Mouse (Mus musculus) urinary bladder, adult 2 months (tissue): ENCODE data around the gene Slc4a5. TPM values are rescaled to one million over a fixed set of nuclear protein-coding genes. Genes with fewer than 3 reads are reported as not detected.

ENCODE experiments used
- DNase-seq: peaks from one replicate; pipeline ENCODE4 v3.0.0; 2022; ENCODE audit warnings: low spot score
- polyA plus RNA-seq: library from polyadenylated mRNA; depleted of rRNA; stranded (reverse); fragments of >200 nt; gene quantifications from 2 replicates; pipeline ENCODE4 v1.2.3, GENCODE M21; 2012; rRNA removed

Slc4a5 gene
- polyA plus RNA-seq, 1 experiment: not detected

DNA sequence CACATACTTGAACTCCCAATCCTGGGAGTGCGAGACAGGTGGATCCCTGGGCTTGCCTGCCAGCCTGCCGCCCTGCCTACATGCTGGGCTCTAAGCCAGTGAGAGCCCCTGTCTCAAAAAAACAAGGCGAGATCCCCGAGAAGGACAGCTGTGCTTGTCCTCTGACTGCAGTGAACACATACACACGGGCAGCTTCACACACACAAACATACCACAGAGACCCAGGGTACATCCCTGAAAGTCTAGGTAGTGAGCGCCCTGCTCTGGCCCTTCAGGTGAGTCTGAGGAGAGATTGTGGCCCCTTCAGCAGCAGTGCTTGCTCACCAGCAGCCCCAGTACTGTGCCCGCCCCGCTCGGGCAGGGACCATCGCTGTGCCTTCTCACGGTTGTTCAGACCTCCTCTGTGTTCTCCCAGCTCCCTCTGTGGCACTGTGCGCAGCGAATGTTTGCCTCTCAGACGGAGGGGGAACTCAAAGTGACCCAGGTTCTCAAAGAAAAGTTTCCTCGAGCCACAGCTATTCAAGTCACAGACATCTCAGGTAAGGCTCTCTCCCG, 131.3 kb downstream of the Slc4a5 start:
- DNase-seq: no peak

DNA sequence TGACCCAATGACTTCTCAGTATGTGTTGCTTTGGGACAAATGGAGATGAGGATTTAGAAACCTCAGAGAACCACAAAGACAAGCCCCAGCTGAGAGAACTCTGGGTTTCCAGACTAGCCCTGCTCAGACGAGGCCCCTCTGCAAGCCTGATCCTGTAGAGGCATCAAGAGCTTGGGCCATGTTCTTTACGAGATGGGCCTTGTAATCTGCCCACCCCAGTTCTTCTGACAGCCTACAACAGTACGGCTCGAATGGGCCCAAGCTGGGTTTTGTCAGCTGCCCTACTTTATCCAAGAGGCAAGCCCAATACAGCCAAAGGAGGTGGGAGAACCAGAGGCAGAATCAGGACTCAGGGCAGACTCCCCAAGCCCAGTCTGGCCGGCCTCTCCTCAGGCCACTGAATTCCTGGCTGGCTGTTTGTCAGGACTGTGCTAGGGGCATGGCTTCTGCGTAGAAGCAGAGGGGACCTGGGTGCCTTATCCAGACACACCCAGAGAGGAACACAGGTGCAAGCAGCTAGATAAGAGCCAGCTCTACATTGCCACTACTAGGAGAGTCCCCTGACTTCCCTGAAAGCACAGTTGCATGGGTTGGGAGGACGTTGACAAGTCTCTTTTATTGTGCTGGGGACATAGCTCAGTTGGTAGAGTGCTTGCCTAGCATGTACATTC, 132.0 kb downstream of the Slc4a5 start:
- no peak for DNase-seq

DNA sequence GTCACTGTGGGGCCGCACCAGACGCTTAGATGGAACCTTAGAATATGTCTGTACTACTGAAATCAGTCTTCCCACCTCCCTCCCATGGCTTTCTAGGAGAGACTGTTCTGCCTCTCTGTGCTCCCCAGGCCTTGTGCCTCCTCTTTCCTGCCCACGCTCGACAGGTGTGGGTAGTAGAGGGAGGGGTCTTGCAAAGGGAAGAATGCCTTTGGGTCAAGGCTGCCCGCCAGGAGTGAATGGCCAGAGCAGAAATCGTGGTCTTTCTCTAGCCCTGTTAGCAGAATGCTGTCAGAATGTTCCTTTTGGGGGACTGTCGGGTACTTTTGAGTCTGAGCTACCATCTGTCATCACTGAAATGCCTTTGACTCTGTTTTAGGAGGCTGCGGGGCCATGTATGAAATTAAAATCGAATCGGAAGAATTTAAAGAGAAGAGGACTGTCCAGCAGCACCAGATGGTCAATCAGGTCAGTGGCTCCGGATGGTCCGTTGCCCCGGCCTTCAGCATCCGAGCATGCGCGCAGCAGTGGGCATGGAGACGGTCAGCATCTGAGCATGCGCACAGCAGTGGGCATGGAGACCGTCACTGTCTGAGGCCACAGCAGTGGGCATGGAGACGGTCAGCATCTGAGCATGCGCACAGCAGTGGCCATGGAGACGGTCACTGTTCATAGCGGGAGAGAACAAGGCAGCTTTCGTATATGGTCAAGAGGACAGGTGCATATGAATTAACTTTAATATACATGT, 133.2 kb downstream of the Slc4a5 start:
- DNase-seq: no peak

Other genes with a start within 250 kb of the Slc4a5 start
- 18.3 and 20.8 TPM in 2 replicates for gene Dok1, start 186.4 kb upstream of the Slc4a5 start, polyA plus RNA-seq
- gene Loxl3, start 185.7 kb upstream of the Slc4a5 start, polyA plus RNA-seq: 20.2 and 20.7 TPM in 2 replicates
- gene Aup1, start 165.3 kb upstream of the Slc4a5 start, polyA plus RNA-seq: 189 and 247 TPM in 2 replicates
- 46.4 and 67.3 TPM in 2 replicates for gene Htra2, start 164.6 kb upstream of the Slc4a5 start, polyA plus RNA-seq
- 3.4 and 4.9 TPM in 2 replicates for gene Dqx1, start 162.0 kb upstream of the Slc4a5 start, polyA plus RNA-seq
- 0.15 and 0.29 TPM in 2 replicates for gene Tlx2, start 149.5 kb upstream of the Slc4a5 start, polyA plus RNA-seq
- 28.5 and 35.8 TPM in 2 replicates for gene Pcgf1, start 142.0 kb upstream of the Slc4a5 start, polyA plus RNA-seq
- gene Lbx2, start 133.5 kb upstream of the Slc4a5 start, polyA plus RNA-seq: 0.84 and 1.0 TPM in 2 replicates
- 3.1 and 4.5 TPM in 2 replicates for gene Ccdc142, start 118.2 kb upstream of the Slc4a5 start, polyA plus RNA-seq
- 5.0 and 6.1 TPM in 2 replicates for gene Gm42688, start 118.2 kb upstream of the Slc4a5 start, polyA plus RNA-seq
- gene Mrpl53, start 110.8 kb upstream of the Slc4a5 start, polyA plus RNA-seq: 64.9 and 84.8 TPM in 2 replicates
- 29.7 and 40.3 TPM in 2 replicates for gene Mogs, start 104.3 kb upstream of the Slc4a5 start, polyA plus RNA-seq
- 85.6 and 89.2 TPM in 2 replicates for gene Wbp1, start 98.3 kb upstream of the Slc4a5 start, polyA plus RNA-seq
- gene Ino80b, start 94.4 kb upstream of the Slc4a5 start, polyA plus RNA-seq: 25.2 and 25.5 TPM in 2 replicates
- gene Rtkn, start 84.4 kb upstream of the Slc4a5 start, polyA plus RNA-seq: 20.7 and 22.1 TPM in 2 replicates
- gene Wdr54, start 63.4 kb upstream of the Slc4a5 start, polyA plus RNA-seq: 4.9 and 5.6 TPM in 2 replicates
- 1.2 and 1.5 TPM in 2 replicates for gene 1700003E16Rik, start 63.4 kb upstream of the Slc4a5 start, polyA plus RNA-seq
- 97.9 and 119 TPM in 2 replicates for gene Dctn1, start 53.9 kb upstream of the Slc4a5 start, polyA plus RNA-seq
- gene Mthfd2, start 106.1 kb downstream of the Slc4a5 start, polyA plus RNA-seq: 3.2 and 4.4 TPM in 2 replicates
- gene Mob1a, start 106.2 kb downstream of the Slc4a5 start, polyA plus RNA-seq: 55.1 and 57.1 TPM in 2 replicates
- 57.9 and 67.0 TPM in 2 replicates for gene Bola3, start 129.3 kb downstream of the Slc4a5 start, polyA plus RNA-seq
- gene Tet3, start 239.3 kb downstream of the Slc4a5 start, polyA plus RNA-seq: 9.4 and 14.4 TPM in 2 replicates